Mouse (Mus musculus): ENCODE measurements around the gene Cyfip2. TPM values are rescaled to one million over a fixed set of nuclear protein-coding genes. Genes with fewer than 3 reads are reported as not detected.

The Cyfip2 gene
- polyA plus RNA-seq, 1 experiment = 0.77 TPM

DNA sequence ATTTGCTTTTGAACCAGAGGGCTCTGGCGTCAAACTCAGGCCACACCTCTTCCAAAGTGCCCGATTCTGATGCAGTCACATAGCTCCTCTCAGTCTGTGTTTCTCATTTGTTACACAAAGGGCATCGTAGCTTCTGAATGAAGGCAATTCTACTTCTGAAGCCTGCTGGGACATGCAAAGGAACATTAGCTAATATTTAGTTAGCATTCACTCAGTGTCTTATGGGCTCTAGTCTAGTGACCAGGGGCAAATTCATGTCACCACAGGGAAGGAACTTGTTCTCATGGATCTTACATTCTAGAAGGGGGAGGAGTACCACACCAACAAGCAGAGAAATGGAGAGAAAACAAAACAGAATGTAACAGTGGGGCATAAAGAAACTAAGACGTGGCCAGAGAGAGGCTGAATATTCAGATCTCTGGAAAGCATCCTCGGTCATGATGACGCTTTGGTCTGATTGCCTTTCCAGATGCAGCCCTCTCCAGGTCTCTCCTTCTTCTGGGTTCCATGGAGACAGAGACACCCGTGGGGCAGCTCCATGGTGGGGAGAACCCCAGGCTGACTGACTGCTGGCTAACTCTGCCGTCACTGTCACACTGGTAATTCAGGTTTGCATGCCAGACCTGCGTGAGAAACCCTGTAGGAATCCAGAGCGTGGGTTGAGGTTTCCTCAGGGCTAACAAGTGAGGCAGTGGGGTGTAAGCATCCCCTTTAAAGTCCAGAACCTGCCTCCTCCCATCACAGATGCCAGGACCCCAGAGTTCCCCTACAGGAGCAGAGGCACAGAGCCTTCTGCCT, 135.2 kb downstream of the Cyfip2 start:
- Histone ChIP-seq H3ac (ENCODE audit: control insufficient read depth, insufficient read length, low read depth) (no peak overlapping the region), H3K4me3 (ENCODE audit: insufficient read depth, poor library complexity, severe bottlenecking) (no peak overlapping the region), H3K79me3 (ENCODE audit: low read depth) (no peaks in the 10 kb centered on the region), H3K36me3 (ENCODE audit: control insufficient read depth, insufficient read depth) (no peaks in the 10 kb centered on the region), H3K79me2 (ENCODE audit: control insufficient read depth, insufficient read depth) (no peaks in the 10 kb centered on the region), H3K27me3 (ENCODE audit: control insufficient read depth, insufficient read depth, insufficient read length) (no peaks in the 10 kb centered on the region)
- TF ChIP-seq MYOD1 (IDR thresholded peaks at IDR 0.05; ENCODE audit: control insufficient read depth, insufficient read length, low read depth) (no peak), CTCF (IDR thresholded peaks at IDR 0.05; ENCODE audit: control insufficient read depth, insufficient read depth, insufficient read length) (no peak)

DNA sequence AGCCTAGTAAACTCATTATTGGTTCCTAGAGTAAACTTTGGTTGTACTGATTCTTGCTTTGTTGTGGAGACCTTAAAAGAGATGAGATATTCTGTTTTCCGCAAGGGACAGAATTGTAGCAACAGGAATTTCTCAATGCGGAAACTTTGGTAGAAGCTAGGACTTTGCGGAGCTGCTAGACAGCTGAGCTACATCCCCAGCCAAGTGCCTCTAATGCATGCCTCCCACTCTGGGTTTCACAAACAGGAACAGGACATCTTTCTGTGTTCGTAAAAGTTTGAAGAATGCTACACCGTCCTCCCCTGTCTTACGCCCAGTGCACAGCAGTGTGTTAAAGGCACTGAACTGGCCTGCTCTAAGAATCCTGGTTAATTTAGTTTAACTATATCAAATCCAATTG, 136.5 kb downstream of the Cyfip2 start:
- Histone ChIP-seq H3K79me3 (ENCODE audit: low read depth) (no peaks in the 10 kb centered on the region), H3K4me3 (ENCODE audit: insufficient read depth, poor library complexity, severe bottlenecking) (no peak overlapping the region), H3K27me3 (ENCODE audit: control insufficient read depth, insufficient read depth, insufficient read length) (no peaks in the 10 kb centered on the region), H3K36me3 (ENCODE audit: control insufficient read depth, insufficient read depth) (no peaks in the 10 kb centered on the region), H3K79me2 (ENCODE audit: control insufficient read depth, insufficient read depth) (no peaks in the 10 kb centered on the region), H3ac (ENCODE audit: control insufficient read depth, insufficient read length, low read depth) (no peak overlapping the region)
- TF ChIP-seq MYOD1 (IDR thresholded peaks at IDR 0.05; ENCODE audit: control insufficient read depth, insufficient read length, low read depth) = no peak
- no peak for TF ChIP-seq CTCF (IDR thresholded peaks at IDR 0.05; ENCODE audit: control insufficient read depth, insufficient read depth, insufficient read length)
- TF ChIP-seq CEBPB (IDR thresholded peaks at IDR 0.05; ENCODE audit: low read depth) = no peak
- TF ChIP-seq MYOG (IDR thresholded peaks at IDR 0.05; ENCODE audit: control insufficient read depth, extremely low read depth, insufficient read length) = no peak
- TF ChIP-seq FOSL1 (IDR thresholded peaks at IDR 0.05; ENCODE audit: insufficient read depth, low read length, poor library complexity, severe bottlenecking) = no peak
- TF ChIP-seq USF1 (IDR thresholded peaks at IDR 0.05; ENCODE audit: low read depth) = no peak
- no peak for TF ChIP-seq MAX (IDR thresholded peaks at IDR 0.05)

DNA sequence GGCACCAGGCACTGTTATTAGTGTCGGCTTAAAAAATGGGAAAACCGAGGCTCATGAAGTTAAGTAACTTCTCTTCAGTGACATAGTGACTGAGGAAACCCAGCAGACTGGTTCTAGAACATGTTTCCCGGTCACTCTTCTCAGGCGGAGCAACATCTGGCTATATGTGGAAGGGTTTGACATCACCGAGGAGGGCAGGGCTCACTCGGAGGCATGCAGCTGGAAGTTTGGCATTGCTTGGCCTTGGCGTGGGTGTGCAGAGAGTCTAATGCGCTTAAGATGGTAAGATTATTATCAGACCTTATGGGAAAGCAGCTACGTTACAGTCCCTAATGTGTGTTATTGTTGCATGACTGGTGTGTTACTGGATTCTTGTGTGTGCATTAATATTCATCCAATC, 140.5 kb downstream of the Cyfip2 start:
- no peak overlapping the region for H3ac ChIP-seq (ENCODE audit: control insufficient read depth, insufficient read length, low read depth)
- TF ChIP-seq CTCF (IDR thresholded peaks at IDR 0.05; ENCODE audit: control insufficient read depth, insufficient read depth, insufficient read length) (no peak), USF1 (IDR thresholded peaks at IDR 0.05; ENCODE audit: low read depth) (no peak), FOSL1 (IDR thresholded peaks at IDR 0.05; ENCODE audit: insufficient read depth, low read length, poor library complexity, severe bottlenecking) (no peak)
- no peaks in the 10 kb centered on the region for H3K27me3 ChIP-seq (ENCODE audit: control insufficient read depth, insufficient read depth, insufficient read length)
- H3K79me3 ChIP-seq (ENCODE audit: low read depth) = no peaks in the 10 kb centered on the region
- no peaks in the 10 kb centered on the region for H3K36me3 ChIP-seq (ENCODE audit: control insufficient read depth, insufficient read depth)
- H3K4me3 ChIP-seq (ENCODE audit: insufficient read depth, poor library complexity, severe bottlenecking) = no peak overlapping the region
- H3K79me2 ChIP-seq (ENCODE audit: control insufficient read depth, insufficient read depth) = no peaks in the 10 kb centered on the region

GRCm38 (mm10) chr11:46169908-46170307, 142.8 kb downstream of the Cyfip2 start:
- Histone ChIP-seq H3ac (ENCODE audit: control insufficient read depth, insufficient read length, low read depth) (no peak overlapping the region), H3K79me3 (ENCODE audit: low read depth) (no peaks in the 10 kb centered on the region), H3K27me3 (ENCODE audit: control insufficient read depth, insufficient read depth, insufficient read length) (no peaks in the 10 kb centered on the region), H3K36me3 (ENCODE audit: control insufficient read depth, insufficient read depth) (no peaks in the 10 kb centered on the region), H3K79me2 (ENCODE audit: control insufficient read depth, insufficient read depth) (no peaks in the 10 kb centered on the region), H3K4me3 (ENCODE audit: insufficient read depth, poor library complexity, severe bottlenecking) (no peak overlapping the region)
- TF ChIP-seq MAX (IDR thresholded peaks at IDR 0.05) = no peak
- TF ChIP-seq FOSL1 (IDR thresholded peaks at IDR 0.05; ENCODE audit: insufficient read depth, low read length, poor library complexity, severe bottlenecking) = no peak
- no peak for TF ChIP-seq USF1 (IDR thresholded peaks at IDR 0.05; ENCODE audit: low read depth)
- TF ChIP-seq MYOD1 (IDR thresholded peaks at IDR 0.05; ENCODE audit: control insufficient read depth, insufficient read length, low read depth) = no peak
- no peak for TF ChIP-seq CEBPB (IDR thresholded peaks at IDR 0.05; ENCODE audit: low read depth)
- TF ChIP-seq MYOG (IDR thresholded peaks at IDR 0.05; ENCODE audit: control insufficient read depth, extremely low read depth, insufficient read length) = no peak
- no peak for TF ChIP-seq CTCF (IDR thresholded peaks at IDR 0.05; ENCODE audit: control insufficient read depth, insufficient read depth, insufficient read length)

- Histone ChIP-seq H3K79me2 (ENCODE audit: control insufficient read depth, insufficient read depth) (no peaks in the 10 kb centered on the region), H3K27me3 (ENCODE audit: control insufficient read depth, insufficient read depth, insufficient read length) (no peaks in the 10 kb centered on the region), H3K4me3 (ENCODE audit: insufficient read depth, poor library complexity, severe bottlenecking) (no peak overlapping the region), H3K79me3 (ENCODE audit: low read depth) (no peaks in the 10 kb centered on the region), H3K36me3 (ENCODE audit: control insufficient read depth, insufficient read depth) (no peaks in the 10 kb centered on the region), H3ac (ENCODE audit: control insufficient read depth, insufficient read length, low read depth) (no peak overlapping the region)
- TF ChIP-seq USF1 (IDR thresholded peaks at IDR 0.05; ENCODE audit: low read depth) (no peak), MYOD1 (IDR thresholded peaks at IDR 0.05; ENCODE audit: control insufficient read depth, insufficient read length, low read depth) (no peak), FOSL1 (IDR thresholded peaks at IDR 0.05; ENCODE audit: insufficient read depth, low read length, poor library complexity, severe bottlenecking) (no peak), CEBPB (IDR thresholded peaks at IDR 0.05; ENCODE audit: low read depth) (no peak), MYOG (IDR thresholded peaks at IDR 0.05; ENCODE audit: control insufficient read depth, extremely low read depth, insufficient read length) (no peak), CTCF (IDR thresholded peaks at IDR 0.05; ENCODE audit: control insufficient read depth, insufficient read depth, insufficient read length) (no peak), MAX (IDR thresholded peaks at IDR 0.05) (no peak)
These were observed 144.2 kb downstream of the Cyfip2 start for GRCm38 (mm10) chr11:46168506-46168905.

Data from C2C12 (cell line).